Mouse (Mus musculus) gastrocnemius, postnatal 10 days (tissue): ENCODE measurements around the gene Cox10. TPM values are rescaled to one million over a fixed set of nuclear protein-coding genes. Genes with fewer than 3 reads are reported as not detected.

ENCODE experiments used
- DNase-seq: peaks from one replicate; pipeline ENCODE4 v3.0.0; 2021; ENCODE audit warnings: mixed read lengths
- total RNA-seq, 2 experiments: library from RNA; stranded (reverse); gene quantifications; 2 replicates each; pipeline ENCODE4 v1.2.3; 2021

The Cox10 gene
- total RNA-seq, 2 experiments from 2014 or later, result 26.8 to 27.8 TPM

DNA sequence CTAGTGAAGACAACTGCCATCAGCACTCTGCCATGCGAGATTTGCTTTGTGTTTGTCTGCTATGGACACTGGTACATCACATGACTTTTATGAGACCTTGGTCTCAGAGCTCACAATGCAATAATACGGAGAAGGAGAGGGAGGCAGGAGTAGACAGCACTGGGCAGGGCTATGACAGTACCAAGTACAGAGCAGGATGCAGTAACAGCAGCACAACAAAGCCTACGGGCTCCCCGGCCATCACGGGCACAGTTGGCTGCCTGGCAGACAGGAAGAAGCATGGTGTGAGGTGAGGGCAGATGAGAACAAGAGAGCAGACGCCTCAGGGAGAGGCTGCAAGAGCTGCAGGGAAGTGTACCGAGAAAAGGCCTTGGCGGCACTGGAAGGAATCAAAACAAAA lies 87.3 kb downstream of the Cox10 start:
- DNase-seq, result no peak

GRCm38 (mm10) chr11:63990759-63991158 lies 88.5 kb downstream of the Cox10 start:
- DNase-seq, result no peak

- no peak for DNase-seq
Observed at GRCm38 (mm10) chr11:63990311-63990710, 89.0 kb downstream of the Cox10 start.

GRCm38 (mm10) chr11:63988991-63989860 lies 90.0 kb downstream of the Cox10 start:
- DNase-seq, result no peak

- no peak for DNase-seq
Observed at GRCm38 (mm10) chr11:63988031-63988665, 91.1 kb downstream of the Cox10 start.

DNA sequence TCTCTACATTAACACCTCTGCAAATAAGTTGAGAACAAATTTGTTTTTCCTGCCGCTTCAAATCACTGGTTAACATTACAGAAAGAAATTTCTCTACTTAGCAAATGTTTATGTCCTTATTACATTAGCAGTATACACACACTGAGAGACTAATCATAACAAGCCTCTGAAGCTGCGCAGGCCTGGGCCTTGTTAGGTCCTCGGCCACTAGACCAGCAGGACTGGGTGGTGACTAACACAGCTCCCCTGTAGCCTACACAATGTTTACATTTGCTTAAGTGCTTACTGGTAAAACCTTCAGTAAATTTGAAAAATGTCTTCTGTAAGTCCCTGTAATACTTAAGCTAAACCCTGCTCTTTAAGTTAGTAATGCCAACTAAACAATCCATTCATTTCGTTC lies 92.6 kb downstream of the Cox10 start:
- no peak for DNase-seq

- DNase-seq, result no peak
Observed at GRCm38 (mm10) chr11:63985481-63985880, 93.8 kb downstream of the Cox10 start.

DNA sequence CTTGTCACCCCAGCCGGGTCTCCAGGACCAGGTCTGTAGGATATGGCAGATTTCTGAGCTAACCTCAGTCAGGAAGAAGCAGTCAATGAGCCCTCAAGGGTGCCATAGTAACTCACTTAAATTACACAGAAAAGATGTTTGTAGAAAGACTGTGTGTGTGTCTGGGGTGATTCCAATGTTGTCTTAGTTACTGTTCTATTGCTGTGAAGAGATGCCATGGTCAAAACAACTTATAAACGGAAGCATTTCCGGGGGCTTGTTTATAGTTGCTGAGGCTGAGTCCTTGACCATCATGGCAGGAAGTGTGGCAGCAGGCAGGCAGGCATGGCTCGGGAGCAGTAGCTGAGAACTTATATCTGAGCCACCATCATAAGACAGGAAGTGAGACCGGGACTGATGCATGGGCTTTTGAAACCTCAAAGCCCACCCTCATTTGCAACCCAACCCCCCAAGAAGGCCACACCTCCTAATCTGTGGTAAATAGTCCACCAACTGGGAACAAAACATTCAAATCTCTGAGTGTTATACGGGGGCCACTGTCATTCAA lies 94.6 kb downstream of the Cox10 start:
- no peak for DNase-seq

- DNase-seq, result no peak
Observed at GRCm38 (mm10) chr11:63977741-63978140, 101.5 kb downstream of the Cox10 start.

DNA sequence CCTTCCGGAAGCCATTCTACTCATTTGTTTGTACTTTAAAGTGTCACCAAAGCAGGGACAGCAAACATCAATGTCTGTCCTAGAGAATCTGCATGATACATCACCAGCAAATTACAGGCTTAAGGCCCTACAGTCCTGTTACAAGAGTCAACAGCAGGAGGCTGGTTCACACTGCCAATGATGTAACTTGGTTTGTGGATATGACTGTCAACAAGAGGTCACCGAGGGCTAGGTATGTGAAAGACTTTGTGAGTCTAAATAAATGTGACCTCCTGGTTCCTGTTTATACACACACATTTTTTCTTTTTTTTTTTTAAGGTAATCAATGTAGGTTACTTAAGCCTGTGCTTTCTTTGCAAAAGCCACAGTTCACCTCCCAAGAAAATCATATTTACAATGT lies 102.5 kb downstream of the Cox10 start:
- no peak for DNase-seq

DNA sequence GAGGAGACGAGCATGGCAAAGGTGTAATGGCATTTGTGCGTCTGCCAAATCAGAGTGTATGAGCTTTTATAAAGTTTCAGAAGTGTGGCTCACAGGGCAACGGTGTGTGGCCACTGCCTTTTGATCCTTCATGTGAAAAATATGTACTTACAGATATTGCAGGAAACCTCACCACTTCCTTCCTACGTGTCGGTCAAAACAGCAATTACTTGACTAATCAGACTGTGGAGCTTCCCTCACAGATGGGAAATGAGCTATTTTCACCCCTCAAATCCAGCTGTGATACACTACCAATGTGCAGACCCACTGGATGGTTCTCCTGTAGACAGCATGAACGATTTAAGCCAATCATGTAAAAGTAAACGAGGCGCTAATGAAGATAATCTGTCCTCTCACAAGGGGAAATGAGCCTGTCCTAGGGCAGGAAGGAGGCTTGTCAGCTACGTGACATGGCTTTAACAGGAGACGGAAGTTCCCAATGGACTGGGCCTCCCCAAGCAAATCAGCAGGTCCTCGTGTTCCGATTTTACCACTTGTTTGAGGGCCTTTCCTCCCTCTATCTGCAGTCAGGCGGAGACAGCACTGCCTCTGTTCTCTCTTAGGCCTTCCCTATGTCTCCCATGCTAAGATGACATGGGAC lies 103.9 kb downstream of the Cox10 start:
- no peak for DNase-seq

GRCm38 (mm10) chr11:63973973-63974372 lies 105.3 kb downstream of the Cox10 start:
- DNase-seq, result no peak

GRCm38 (mm10) chr11:63971462-63971861 lies 107.8 kb downstream of the Cox10 start:
- DNase-seq, result no peak

- no peak for DNase-seq
Observed at GRCm38 (mm10) chr11:63970818-63971217, 108.5 kb downstream of the Cox10 start.

DNA sequence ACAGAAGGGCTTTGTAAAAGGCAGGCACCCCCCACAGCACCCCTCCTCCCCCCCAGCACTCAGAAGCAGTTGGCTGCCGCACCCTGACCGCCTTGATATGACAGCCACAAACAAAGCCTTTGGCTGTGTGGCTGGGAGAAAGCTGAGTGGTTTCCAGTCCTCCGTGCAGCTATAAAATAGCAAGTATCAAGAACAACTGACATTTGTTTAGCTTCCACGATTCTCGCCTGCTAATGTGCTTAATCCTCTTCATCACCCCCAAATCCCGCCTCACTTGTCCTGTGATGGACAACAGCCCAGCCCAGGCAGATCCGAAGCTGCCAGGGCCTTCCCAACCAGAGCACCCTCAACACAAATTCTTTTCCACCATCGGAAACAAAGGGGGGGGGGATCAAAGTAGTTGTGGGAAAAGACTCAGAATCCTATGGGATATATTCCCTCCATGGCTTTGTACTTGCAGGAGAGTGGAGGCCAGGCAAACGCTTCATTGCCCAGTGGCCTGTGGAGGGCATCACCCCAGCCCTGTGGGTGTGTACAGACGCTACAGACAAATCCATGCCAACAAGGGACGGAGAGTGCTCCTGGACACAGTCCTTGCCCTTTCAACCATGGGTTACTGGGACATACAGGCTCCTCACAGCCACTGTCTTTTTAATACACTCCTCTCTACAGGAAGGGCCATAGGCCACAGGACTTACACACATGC lies 109.9 kb downstream of the Cox10 start:
- no peak for DNase-seq

GRCm38 (mm10) chr11:63968388-63969035 lies 110.8 kb downstream of the Cox10 start:
- no peak for DNase-seq

DNA sequence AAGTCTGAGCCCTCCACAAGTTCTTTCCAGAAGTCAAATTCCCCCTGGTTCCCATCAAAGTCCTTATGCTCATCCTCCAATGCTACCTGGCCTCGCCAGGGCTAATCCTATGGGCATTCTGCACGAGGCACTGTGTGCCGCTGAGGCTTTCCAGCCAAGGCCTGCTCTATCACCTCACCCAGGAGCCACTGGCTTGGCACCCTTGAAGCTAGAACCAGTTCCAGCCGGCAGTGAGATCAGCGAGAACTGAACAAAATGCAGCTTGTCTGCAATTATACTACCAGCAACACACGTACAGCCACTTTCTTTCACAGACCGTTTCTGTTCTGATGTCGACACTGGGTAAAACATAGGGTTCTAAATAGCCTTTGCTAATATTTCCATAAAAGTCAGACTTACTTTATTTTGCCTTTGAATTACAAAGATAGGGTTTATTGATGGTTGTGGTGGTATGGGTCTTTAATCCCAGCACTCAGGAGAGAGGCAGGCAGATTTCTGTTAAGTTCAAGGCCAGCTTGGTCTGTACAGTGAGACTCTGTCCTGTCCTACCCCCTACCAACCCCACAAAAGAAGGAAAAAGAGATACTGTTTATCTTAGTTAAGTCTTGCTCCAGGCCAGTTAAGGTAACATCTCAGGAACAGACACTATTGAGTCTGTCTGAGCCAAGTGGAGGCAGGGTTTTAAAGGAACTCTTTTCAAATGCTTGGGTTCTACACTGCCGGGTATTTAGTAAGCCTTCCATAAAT lies 111.5 kb downstream of the Cox10 start:
- no peak for DNase-seq

DNA sequence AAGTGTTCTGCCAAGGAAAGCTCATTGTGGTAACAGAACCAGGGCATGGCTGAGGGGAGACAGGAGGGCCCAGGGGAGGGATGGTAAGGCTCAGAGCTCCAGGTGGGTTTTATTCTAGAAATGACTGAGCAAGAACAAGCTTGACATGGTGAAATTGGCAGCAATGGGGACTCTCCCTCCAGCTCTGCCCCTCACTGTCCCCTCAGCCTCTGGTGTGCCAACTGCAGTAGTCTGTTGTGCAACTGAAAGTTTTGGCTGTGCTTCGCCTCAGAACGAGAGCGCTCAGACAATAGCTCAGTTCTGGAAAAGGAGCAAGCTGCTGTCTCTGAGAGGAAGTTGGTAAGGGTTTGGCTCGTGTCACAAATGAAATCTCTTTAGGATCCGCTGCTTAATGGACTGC lies 113.8 kb downstream of the Cox10 start:
- DNase-seq, result no peak

DNA sequence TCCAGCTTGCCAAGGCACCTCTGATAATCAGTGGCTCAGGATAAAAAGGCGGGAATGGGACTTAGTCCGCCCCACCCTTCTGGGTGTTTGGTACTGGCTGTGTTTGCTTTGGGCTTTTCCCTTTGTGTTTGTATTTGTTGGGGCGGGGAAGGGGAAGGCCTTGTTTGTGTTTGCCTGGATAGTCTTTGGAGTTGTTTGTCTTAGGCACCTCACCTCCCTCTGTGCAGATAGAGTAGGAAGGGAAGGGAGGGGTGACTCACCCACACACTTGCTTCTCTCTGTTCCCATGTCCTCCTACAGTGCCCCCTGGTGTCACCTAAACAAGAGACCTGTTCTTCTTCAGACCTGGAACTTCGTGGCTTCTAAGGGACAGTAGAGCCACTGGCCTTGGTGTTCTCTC lies 122.1 kb downstream of the Cox10 start:
- no peak for DNase-seq

DNA sequence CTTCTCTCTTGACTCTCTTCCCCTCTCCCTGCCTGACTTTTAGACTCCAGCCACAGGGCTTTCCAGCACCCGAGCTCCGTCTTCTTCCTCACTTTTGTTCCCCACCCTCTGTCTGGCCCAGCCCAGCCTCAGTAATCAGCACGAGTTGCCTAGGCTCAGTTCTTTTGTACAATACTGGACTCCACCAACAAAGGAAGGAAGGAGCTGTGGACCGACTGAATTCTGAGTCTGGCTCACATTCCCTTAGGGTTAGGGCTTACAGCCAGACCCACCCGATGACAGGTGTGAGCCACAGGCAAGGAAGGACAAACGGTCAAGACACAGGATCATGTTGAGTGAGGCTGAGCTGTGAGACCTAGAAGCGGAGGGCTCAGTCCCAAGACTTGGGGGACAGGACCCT lies 122.5 kb downstream of the Cox10 start:
- DNase-seq, result no peak

DNA sequence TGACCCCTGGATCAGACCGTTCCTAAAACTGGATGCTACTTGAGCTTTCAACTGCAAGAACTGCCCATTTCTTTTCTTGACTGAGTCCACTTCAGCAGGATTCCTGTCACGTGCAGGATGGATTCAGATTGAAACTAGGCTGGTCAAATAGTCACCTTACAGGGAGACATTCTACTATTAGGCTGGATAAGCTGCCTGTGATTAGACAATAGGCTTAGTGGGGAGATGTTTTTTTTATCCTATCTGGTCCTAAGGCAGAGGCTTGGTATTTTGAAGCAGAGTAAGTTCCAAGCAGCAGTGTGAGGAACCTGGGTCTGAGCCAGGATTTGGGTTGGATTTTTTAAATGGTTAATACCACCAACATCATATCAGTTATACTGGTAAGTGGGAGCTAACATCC lies 125.4 kb downstream of the Cox10 start:
- no peak for DNase-seq
